Mouse (Mus musculus) thymus, adult 18-20 months (tissue): ENCODE measurements around the gene Prpsap2.
A peak's percentile ranks its signal among the peaks of the same experiment; 100 is the strongest.
"Not testable (repeated sequence)": the region's sequence is repeated elsewhere in the genome, so short reads cannot be mapped to it uniquely, and the experiment has no call there.

ENCODE experiments used
- DNase-seq, 2 experiments: peaks; one replicate each; pipeline ENCODE4 v3.0.0; 2022; ENCODE audit warnings: mixed read lengths in 2 of 2

Gene Prpsap2

GRCm38 (mm10) chr11:61761584-61762407 lies at the start of gene Prpsap2:
Gene Prpsap2 (minus strand): TSS chr11:61762088.
- DNase-seq: peak; percentile 99

GRCm38 (mm10) chr11:61809793-61810192 lies 47.9 kb upstream of the Prpsap2 start:
- DNase-seq: no peak

- DNase-seq: no peak
These were observed 46.7 kb upstream of the Prpsap2 start for GRCm38 (mm10) chr11:61808551-61809117.

GRCm38 (mm10) chr11:61793441-61793840 lies 31.6 kb upstream of the Prpsap2 start:
- DNase-seq: no peak

- DNase-seq: no peak
These were observed 26.7 kb upstream of the Prpsap2 start for GRCm38 (mm10) chr11:61788550-61788949.

GRCm38 (mm10) chr11:61782526-61782925 lies 20.6 kb upstream of the Prpsap2 start:
- DNase-seq: not testable (repeated sequence)

GRCm38 (mm10) chr11:61774551-61775149 lies 12.8 kb upstream of the Prpsap2 start:
- no peak for DNase-seq

- DNase-seq: peak in 1 of 2 experiments; percentile 17
These were observed 1.4 kb downstream of the Prpsap2 start for GRCm38 (mm10) chr11:61760518-61760917.

GRCm38 (mm10) chr11:61757151-61757550 lies 4.7 kb downstream of the Prpsap2 start:
- no peak for DNase-seq

- DNase-seq: no peak
These were observed 10.3 kb downstream of the Prpsap2 start for GRCm38 (mm10) chr11:61751612-61752011.

GRCm38 (mm10) chr11:61747161-61747560 lies 14.7 kb downstream of the Prpsap2 start:
- no peak for DNase-seq

GRCm38 (mm10) chr11:61745781-61746180 lies 16.1 kb downstream of the Prpsap2 start:
- DNase-seq: no peak

- DNase-seq: no peak
These were observed 17.4 kb downstream of the Prpsap2 start for GRCm38 (mm10) chr11:61744460-61744859.

GRCm38 (mm10) chr11:61743768-61744167 lies 18.1 kb downstream of the Prpsap2 start:
- DNase-seq: no peak

- DNase-seq: no peak
These were observed 21.4 kb downstream of the Prpsap2 start for GRCm38 (mm10) chr11:61740500-61740899.

GRCm38 (mm10) chr11:61737290-61737689 lies 24.6 kb downstream of the Prpsap2 start:
- DNase-seq: no peak

GRCm38 (mm10) chr11:61732672-61733071 lies 29.2 kb downstream of the Prpsap2 start:
- DNase-seq: no peak

- no peak for DNase-seq
These were observed 33.9 kb downstream of the Prpsap2 start for GRCm38 (mm10) chr11:61728037-61728436.

GRCm38 (mm10) chr11:61722077-61722476 lies 39.8 kb downstream of the Prpsap2 start:
- no peak for DNase-seq

- DNase-seq: no peak
These were observed 41.3 kb downstream of the Prpsap2 start, which contains the start of gene Slc5a10 for GRCm38 (mm10) chr11:61720636-61721035. Gene Slc5a10 (minus strand): TSS chr11:61720826.

GRCm38 (mm10) chr11:61719826-61720225 lies 42.1 kb downstream of the Prpsap2 start:
- DNase-seq: no peak

- no peak for DNase-seq
These were observed 42.5 kb downstream of the Prpsap2 start for GRCm38 (mm10) chr11:61719387-61719786.

GRCm38 (mm10) chr11:61717990-61718389 lies 43.9 kb downstream of the Prpsap2 start:
- no peak for DNase-seq

- DNase-seq: no peak
These were observed 46.8 kb downstream of the Prpsap2 start for GRCm38 (mm10) chr11:61715130-61715529.
